Comparison of ENCODE assay signal across 11 mouse cellular contexts in the genomic region with DNA sequence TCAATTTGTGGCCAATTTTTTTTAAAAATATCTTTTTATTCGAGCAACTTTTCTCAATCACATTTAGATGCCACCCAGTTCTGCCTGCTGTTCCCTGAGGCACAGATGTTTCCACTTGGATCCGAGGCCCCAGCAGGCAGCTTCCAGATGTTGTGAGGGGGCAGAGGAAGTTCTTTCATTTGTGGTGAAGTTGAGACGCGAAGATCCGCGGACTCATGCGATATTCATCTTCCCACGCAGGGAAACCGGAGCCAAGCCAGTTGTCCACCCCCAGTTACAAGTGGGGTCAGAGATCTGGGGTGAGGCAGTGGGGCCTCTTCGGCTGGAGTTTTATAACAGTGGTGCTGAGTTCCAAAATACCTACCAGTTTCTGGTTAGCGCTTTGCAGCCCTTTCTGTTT.
A peak's percentile ranks its signal among the peaks of the same experiment; 100 is the strongest.
DNase-seq lines count a peak whose midpoint lies in the region; ATAC-seq lines count a peak whose summit lies in the region.
"Had no signal": no experiment of that assay in that cellular context is flagged by ENCODE, and none has a peak within 500 bp of the region (broad histone marks: within the 10 kb centered on the region; RNA-seq: fewer than 3 reads in every experiment).

No protein-coding gene starts in this region.

- peaks cover 10% of the 10 kb centered on the region; the same call in 1 of the 2 replicates for H3K4me1 ChIP-seq in embryonic facial prominence, embryonic 14.5 days (ENCODE audit: control insufficient read depth, insufficient read depth, low read length)
- peaks cover 13% of the 10 kb centered on the region for H3K4me1 ChIP-seq in limb, embryonic 11.5 days (ENCODE audit: control insufficient read depth, insufficient read depth, low read length)

- 16% methylated on average over 11 of the region's 11 CpGs for WGBS in embryonic facial prominence, embryonic 14.5 days
- WGBS in limb, embryonic 11.5 days = 18% methylated on average over 11 of the region's 11 CpGs

- DNase-seq in heart, postnatal 10 days = peak; percentile 6 to 18
- no peak for DNase-seq in heart, adult 8-10 months (ENCODE audit: low spot score)
- peak; percentile 58 for DNase-seq in adipocyte (ENCODE audit: low spot score)
- DNase-seq in embryonic facial prominence, embryonic 14.5 days (ENCODE audit: low spot score) = peak; percentile 58
- peak; percentile 57 for DNase-seq in limb, embryonic 11.5 days (ENCODE audit: low spot score)
- DNase-seq in testis, postnatal 14 days (ENCODE audit: low spot score) = no peak
- DNase-seq in layer of hippocampus, adult 9-11 months = no peak
- DNase-seq: thymus, postnatal 14 days had no signal

- H3K9ac ChIP-seq in embryonic facial prominence, embryonic 14.5 days (ENCODE audit: low read depth, low read length) = no peak overlapping the region
- H3K9ac ChIP-seq in limb, embryonic 11.5 days (ENCODE audit: low read length) = no peak overlapping the region
- H3K9ac ChIP-seq: midbrain, embryonic 12.5 days had no signal

- intact Hi-C loops in heart, postnatal 10 days (cut with DNase I) = no loop called here

- H3K36me3 ChIP-seq in embryonic facial prominence, embryonic 14.5 days (ENCODE audit: control insufficient read depth, insufficient read depth, low read length) = no peaks in the 10 kb centered on the region
- no peaks in the 10 kb centered on the region for H3K36me3 ChIP-seq in limb, embryonic 11.5 days (ENCODE audit: control insufficient read depth, insufficient read depth, low read length)
- H3K36me3 ChIP-seq: G1E; midbrain, embryonic 12.5 days had no signal

- ATAC-seq in embryonic facial prominence, embryonic 14.5 days (ENCODE audit: low read depth) = no peak
- ATAC-seq in limb, embryonic 11.5 days (ENCODE audit: insufficient number of reproducible peaks, low FRiP score, low TSS enrichment, low read depth) = no peak

- H3K27me3 ChIP-seq in embryonic facial prominence, embryonic 14.5 days (replicated peaks; ENCODE audit: control insufficient read depth, insufficient read depth, low read length) = no peaks in the 10 kb centered on the region; the same call in 1 of the 2 replicates
- H3K27me3 ChIP-seq in limb, embryonic 11.5 days (ENCODE audit: control insufficient read depth, insufficient read depth, low read length) = 0 out of 2 replicates have a peak, but pooled peaks cover 5% of the 10 kb centered on the region

- no peak overlapping the region for H3K27ac ChIP-seq in embryonic facial prominence, embryonic 14.5 days (replicated peaks; ENCODE audit: low read depth, low read length)
- H3K27ac ChIP-seq in limb, embryonic 11.5 days (replicated peaks; ENCODE audit: low read depth, low read length) = no peak overlapping the region
- H3K27ac ChIP-seq: midbrain, embryonic 12.5 days had no signal

- peak overlapping the region; percentile 36 for H3K4me2 ChIP-seq in embryonic facial prominence, embryonic 14.5 days (ENCODE audit: low read depth, low read length)
- H3K4me2 ChIP-seq in limb, embryonic 11.5 days (ENCODE audit: low read depth, severe bottlenecking) = no peak overlapping the region
- H3K4me2 ChIP-seq: midbrain, embryonic 12.5 days had no signal

- H3K4me3 ChIP-seq in embryonic facial prominence, embryonic 14.5 days (ENCODE audit: low read depth, low read length) = no peak overlapping the region
- no peak overlapping the region for H3K4me3 ChIP-seq in limb, embryonic 11.5 days (ENCODE audit: low read depth, low read length)
- H3K4me3 ChIP-seq: erythroblast, embryonic 14.5 days; midbrain, embryonic 12.5 days had no signal

- no peaks in the 10 kb centered on the region for H3K9me3 ChIP-seq in embryonic facial prominence, embryonic 14.5 days (ENCODE audit: control insufficient read depth, low read length)
- no peaks in the 10 kb centered on the region for H3K9me3 ChIP-seq in limb, embryonic 11.5 days (ENCODE audit: control insufficient read depth, low read length)
- H3K9me3 ChIP-seq: midbrain, embryonic 12.5 days had no signal

Comparison
In these comparisons a context has a peak if more than half of its experiments do, and no peak if none do; other contexts are left out.
1. DNase-seq: peak in heart, postnatal 10 days (2 of 2), adipocyte (single experiment), embryonic facial prominence, embryonic 14.5 days (single experiment) and limb, embryonic 11.5 days (single experiment); none in heart, adult 8-10 months (single experiment), testis, postnatal 14 days (single experiment) and layer of hippocampus, adult 9-11 months (single experiment).